Mouse (Mus musculus) kidney, embryonic 14.5 days (tissue): ENCODE results near the gene C1ra. TPM values are rescaled to one million over a fixed set of nuclear protein-coding genes. Genes with fewer than 3 reads are reported as not detected.
"Not testable (repeated sequence)": the region's sequence is repeated elsewhere in the genome, so short reads cannot be mapped to it uniquely, and the experiment has no call there.

Experiments
- ATAC-seq: fragments of 200-750 bp; cut with Nextera tagmentation; 2 replicates; pipeline ENCODE4 v1.8.0; 2017; ENCODE audit warnings: moderate number of reproducible peaks, mild to moderate bottlenecking, moderate TSS enrichment, moderate library complexity; ENCODE audit not compliant: low FRiP score, low TSS enrichment
- H3K27ac ChIP-seq: fragments of 300-500 bp; sonication (generic); 2 replicates; pipeline ENCODE4 v1.5.1; 2014; ENCODE audit warnings: low read depth, mild to moderate bottlenecking, low read length, moderate library complexity, mixed read lengths
- H3K27me3 ChIP-seq: fragments of 300-500 bp; sonication (generic); 2 replicates; pipeline ENCODE4 v1.6.1; 2014; ENCODE audit warnings: mild to moderate bottlenecking, low read length; ENCODE audit not compliant: control insufficient read depth, insufficient read depth
- H3K36me3 ChIP-seq: fragments of 300-500 bp; sonication (generic); 2 replicates; pipeline ENCODE4 v1.6.1; 2014; ENCODE audit warnings: low read length, mixed read lengths; ENCODE audit not compliant: control insufficient read depth, insufficient read depth
- H3K4me1 ChIP-seq: fragments of 300-500 bp; sonication (generic); 2 replicates; pipeline ENCODE4 v1.6.1; 2014; ENCODE audit warnings: low read length, mixed read lengths; ENCODE audit not compliant: control insufficient read depth, insufficient read depth
- H3K4me2 ChIP-seq: fragments of 300-500 bp; sonication (generic); replicated peaks from 2 replicates; pipeline ENCODE4 v1.6.1; 2014; ENCODE audit warnings: low read depth, mild to moderate bottlenecking, low read length
- H3K4me3 ChIP-seq: fragments of 300-500 bp; sonication (generic); 2 replicates; pipeline ENCODE4 v1.5.1; 2014; ENCODE audit warnings: mild to moderate bottlenecking, low read length
- H3K9ac ChIP-seq: fragments of 300-500 bp; sonication (generic); 2 replicates; pipeline ENCODE4 v1.6.1; 2014; ENCODE audit warnings: low read depth, mild to moderate bottlenecking, low read length, moderate library complexity
- H3K9me3 ChIP-seq: fragments of 300-500 bp; sonication (generic); 2 replicates; pipeline ENCODE4 v1.6.1; 2016; ENCODE audit warnings: low read length; ENCODE audit not compliant: control insufficient read depth
- WGBS: fragments of 180-500 bp; shearing (Covaris S2); extraction: QIAGEN DNeasy Blood & Tissue Kit; methylation state at CpG from one replicate; pipeline ENCODE4 v1.1.7; 2014; 5-methylcytosine and 5-hydroxymethylcytosine counted together
- polyA plus RNA-seq: library from polyadenylated mRNA; unstranded; fragments of >200 nt; fragmentation: Nextera tagmentation; extraction: Ambion mirVana; gene quantifications from 2 replicates; pipeline ENCODE4 v1.2.1, GENCODE M21; 2014

Gene C1ra
- polyA plus RNA-seq, 1 experiment from 2014 or later: 4.3 TPM

DNA sequence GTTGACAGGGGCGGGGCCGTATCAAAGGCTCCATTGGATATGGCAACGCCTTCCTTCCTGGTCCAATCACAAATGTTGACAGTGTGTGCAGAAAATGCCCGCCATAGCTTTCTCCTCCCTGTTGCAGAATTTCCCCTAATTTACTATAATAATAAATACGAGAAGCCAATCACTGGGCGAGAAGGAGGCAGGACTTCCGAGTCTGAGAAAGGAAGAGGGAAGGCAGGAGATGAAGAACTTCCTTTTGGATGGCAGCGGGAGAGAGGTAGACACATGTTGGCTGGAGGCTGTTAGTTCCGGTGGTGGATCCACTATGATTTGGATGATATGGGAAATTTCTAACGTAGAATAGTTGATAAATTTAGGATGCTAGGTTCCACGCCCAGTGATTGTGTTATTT is 37.6 kb upstream of the C1ra start:
- WGBS: 84% methylated on average over 11 of the region's 11 CpGs
- Histone ChIP-seq H3K27me3 (no peaks in the 10 kb centered on the region), H3K9ac (no peak overlapping the region), H3K9me3 (no peaks in the 10 kb centered on the region), H3K27ac (no peak overlapping the region), H3K4me1 (peaks cover 3% of the 10 kb centered on the region; the same call in 1 of the 2 replicates), H3K36me3 (no peaks in the 10 kb centered on the region), H3K4me3 (no peak overlapping the region), H3K4me2 (no peak overlapping the region)
- ATAC-seq: no peak

DNA sequence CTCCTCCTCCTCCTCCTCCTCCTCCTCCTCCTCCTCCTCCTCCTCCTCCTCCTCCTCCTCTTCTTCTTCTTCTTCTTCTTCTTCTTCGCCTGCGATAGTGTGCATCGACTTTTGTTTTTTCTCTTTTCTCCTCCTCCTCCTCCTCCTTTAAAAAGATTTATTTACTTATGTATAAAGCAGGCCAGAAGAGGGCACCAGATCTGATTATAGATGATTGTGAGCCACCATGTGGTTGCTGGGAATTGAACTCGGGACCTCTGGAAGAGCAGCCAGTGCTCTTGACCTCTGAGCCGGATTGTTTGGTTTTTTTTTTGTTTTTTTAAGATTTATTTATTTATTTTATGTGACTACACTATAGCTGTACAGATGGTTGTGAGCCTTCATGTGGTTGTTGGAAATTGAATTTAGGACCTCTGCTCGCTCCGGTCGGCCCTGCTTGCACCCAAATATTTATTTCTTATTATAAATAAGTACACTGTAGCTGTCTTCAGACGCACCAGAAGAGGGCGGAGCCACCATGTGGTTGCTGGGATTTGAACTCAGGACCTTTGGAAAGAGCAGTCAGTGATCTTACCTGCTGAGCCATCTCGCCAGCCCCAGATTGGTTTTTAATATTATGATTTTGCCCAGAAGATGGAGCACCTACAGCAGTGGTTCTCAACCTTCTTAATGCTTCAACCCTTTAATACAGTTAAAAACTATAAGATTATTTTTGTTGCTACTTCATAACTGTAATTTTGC is 36.7 kb upstream of the C1ra start:
- H3K4me1 ChIP-seq, H3K9me3 ChIP-seq, H3K9ac ChIP-seq, H3K4me2 ChIP-seq, ATAC-seq, H3K36me3 ChIP-seq, H3K27me3 ChIP-seq, H3K27ac ChIP-seq, H3K4me3 ChIP-seq: not testable (repeated sequence)
- 89% methylated on average over 8 of the region's 11 CpGs for WGBS

DNA sequence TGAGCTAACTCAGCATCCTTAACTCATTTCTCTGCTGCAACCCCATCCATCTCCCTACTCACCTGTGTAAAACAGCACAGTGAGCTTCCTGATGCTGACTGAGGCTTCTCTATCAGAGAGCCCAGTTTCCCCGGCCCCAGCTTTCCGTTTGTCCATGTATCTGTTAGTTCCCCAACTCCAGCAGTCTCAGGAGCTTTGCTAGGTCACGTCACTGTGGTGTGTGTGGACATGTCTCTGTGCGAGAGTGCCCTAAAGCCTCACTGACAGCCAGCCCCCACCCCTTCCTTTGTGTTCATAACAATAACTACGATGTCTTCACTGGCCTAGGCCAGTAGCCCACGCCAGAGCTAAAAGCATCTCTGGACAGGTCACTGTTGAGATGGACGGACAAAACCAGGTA is 36.0 kb upstream of the C1ra start:
- no peaks in the 10 kb centered on the region for H3K27me3 ChIP-seq
- no peak overlapping the region for H3K27ac ChIP-seq
- no peak for ATAC-seq
- H3K36me3 ChIP-seq: no peaks in the 10 kb centered on the region
- no peak overlapping the region for H3K4me2 ChIP-seq
- no peak overlapping the region for H3K4me3 ChIP-seq
- H3K9ac ChIP-seq: no peak overlapping the region
- WGBS: 89% methylated on average over 7 of the region's 7 CpGs
- H3K4me1 ChIP-seq: peaks cover 3% of the 10 kb centered on the region; the same call in 1 of the 2 replicates
- no peaks in the 10 kb centered on the region for H3K9me3 ChIP-seq

DNA sequence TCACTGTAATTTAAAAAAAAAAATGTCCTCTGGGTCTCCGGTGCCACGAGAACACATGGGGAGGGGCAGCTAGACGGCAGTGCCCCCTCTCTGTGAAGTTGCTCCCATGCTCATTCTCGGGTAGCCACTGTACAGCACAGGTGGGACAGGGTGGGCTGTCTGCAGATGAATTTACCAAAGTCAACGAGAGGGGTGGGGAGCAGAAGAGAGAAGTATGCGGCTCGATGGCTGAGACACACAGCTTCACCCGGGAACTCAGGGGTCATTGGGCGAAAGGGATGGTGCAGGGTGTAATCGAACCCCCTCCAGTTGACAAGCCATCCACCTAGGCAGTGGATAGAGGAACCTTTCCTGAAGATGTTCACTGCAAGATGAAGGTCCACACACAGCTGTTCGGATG is 35.4 kb upstream of the C1ra start:
- H3K27me3 ChIP-seq: no peaks in the 10 kb centered on the region
- ATAC-seq: no peak
- H3K4me1 ChIP-seq: peaks cover 3% of the 10 kb centered on the region; the same call in 1 of the 2 replicates
- no peaks in the 10 kb centered on the region for H3K36me3 ChIP-seq
- WGBS: 90% methylated on average over 11 of the region's 11 CpGs
- no peak overlapping the region for H3K4me2 ChIP-seq
- H3K27ac ChIP-seq: no peak overlapping the region
- H3K9me3 ChIP-seq: no peaks in the 10 kb centered on the region
- no peak overlapping the region for H3K4me3 ChIP-seq
- no peak overlapping the region for H3K9ac ChIP-seq

DNA sequence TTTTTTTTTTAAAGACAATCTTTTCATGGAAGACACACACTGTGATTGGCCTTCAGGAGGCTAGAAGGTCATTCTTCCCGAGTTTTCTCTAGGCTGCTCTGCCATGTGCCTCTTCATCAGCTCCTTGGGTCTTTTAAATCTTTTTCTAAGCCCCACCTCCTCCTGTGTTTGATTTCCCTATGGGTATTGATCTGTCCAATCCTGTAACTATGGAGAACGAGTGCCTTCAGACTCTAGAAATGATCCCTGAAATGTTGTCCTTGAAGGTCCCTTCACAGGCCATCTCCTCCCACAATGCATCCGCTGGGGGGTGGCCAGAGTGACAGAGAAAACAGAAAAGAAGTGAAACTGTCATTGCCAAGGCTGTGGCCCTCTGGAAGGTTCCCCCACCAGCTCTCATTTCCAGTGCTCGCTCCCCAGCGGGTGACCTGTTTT is 35.0 kb upstream of the C1ra start:
- Histone ChIP-seq H3K4me1 (peaks cover 3% of the 10 kb centered on the region; the same call in 1 of the 2 replicates), H3K9me3 (no peaks in the 10 kb centered on the region), H3K27me3 (no peaks in the 10 kb centered on the region), H3K4me3 (no peak overlapping the region), H3K9ac (no peak overlapping the region), H3K4me2 (no peak overlapping the region), H3K27ac (no peak overlapping the region), H3K36me3 (no peaks in the 10 kb centered on the region)
- ATAC-seq: no peak
- WGBS: 54% methylated on average over 5 of the region's 5 CpGs

DNA sequence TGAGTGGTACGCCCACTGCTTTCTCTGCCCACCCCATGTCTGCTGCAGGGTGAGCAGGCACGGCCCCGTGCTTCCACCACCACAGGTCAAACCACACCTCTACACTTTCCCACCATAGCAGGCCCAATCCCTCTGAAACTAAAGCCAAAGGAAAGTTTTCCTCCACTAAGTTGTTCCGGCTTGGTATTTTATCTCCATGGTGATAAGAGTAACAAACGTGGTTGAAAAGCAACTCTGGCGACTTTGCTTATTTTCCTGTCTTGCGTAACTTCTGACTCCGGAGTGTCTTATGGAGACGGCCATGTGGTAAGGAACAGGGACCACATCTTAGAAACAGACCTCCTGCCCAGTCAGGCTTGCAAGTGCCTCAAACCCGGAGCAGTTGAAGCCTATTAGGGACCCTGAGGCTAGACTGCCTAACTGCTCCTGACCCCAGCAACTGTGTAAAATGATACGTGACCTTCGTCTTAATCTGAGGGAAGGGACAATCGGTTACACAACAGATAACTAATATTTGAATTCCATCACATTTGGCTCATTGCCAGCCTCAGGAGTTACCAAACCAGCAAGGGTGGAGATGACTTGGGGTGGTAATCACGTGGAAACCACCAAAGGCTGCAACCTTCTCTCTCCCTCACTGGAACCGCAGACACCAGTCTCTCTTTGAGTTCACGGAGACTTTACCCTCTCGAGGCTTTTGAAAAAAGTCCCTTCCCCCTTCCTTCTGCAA is 34.1 kb upstream of the C1ra start:
- 53% methylated on average over 17 of the region's 17 CpGs for WGBS
- H3K36me3 ChIP-seq: no peaks in the 10 kb centered on the region
- no peak overlapping the region for H3K4me2 ChIP-seq
- H3K9me3 ChIP-seq: no peaks in the 10 kb centered on the region
- peaks cover 3% of the 10 kb centered on the region; the same call in 1 of the 2 replicates for H3K4me1 ChIP-seq
- H3K27ac ChIP-seq: no peak overlapping the region
- no peak overlapping the region for H3K9ac ChIP-seq
- no peak overlapping the region for H3K4me3 ChIP-seq
- no peaks in the 10 kb centered on the region for H3K27me3 ChIP-seq
- ATAC-seq: peak; percentile 13; the same call in 1 of the 2 replicates

DNA sequence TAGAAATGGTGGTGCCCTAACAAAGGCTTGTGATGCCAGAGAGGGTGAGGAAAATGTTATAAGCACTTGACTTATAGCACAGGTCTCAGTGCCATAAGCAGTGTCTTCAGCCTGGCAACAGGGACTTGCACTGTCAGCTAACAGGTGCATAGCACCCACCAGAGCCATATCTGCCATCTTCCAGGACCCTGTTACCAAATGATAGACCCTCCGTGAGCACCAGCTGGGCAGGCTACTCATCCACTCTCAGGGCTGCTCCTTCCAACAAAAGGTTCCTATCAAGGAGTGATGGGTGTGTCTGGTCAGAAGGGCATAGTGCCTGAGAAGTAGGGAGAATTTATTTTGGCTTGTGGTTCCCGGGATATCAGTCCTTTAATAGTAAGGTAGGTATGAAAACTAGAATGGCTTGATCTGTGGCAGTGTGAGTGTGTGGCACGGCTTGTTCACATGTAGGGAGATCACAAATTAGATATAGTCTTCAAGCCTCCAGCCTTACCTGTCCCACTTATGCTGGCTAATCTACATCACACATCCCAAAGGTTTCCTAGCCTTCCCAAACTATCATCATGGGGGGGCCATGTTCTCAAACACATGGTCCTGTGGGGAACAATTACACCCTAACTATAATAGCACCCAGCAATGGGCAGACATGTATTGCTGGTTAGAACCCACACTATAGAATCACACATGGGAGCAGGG is 33.2 kb upstream of the C1ra start:
- Histone ChIP-seq H3K4me1 (peaks cover 3% of the 10 kb centered on the region; the same call in 1 of the 2 replicates), H3K27me3 (no peaks in the 10 kb centered on the region), H3K4me2 (no peak overlapping the region), H3K9ac (no peak overlapping the region), H3K9me3 (no peaks in the 10 kb centered on the region), H3K36me3 (no peaks in the 10 kb centered on the region), H3K4me3 (no peak overlapping the region), H3K27ac (no peak overlapping the region)
- ATAC-seq: no peak
- 79% methylated on average over 3 of the region's 3 CpGs for WGBS

DNA sequence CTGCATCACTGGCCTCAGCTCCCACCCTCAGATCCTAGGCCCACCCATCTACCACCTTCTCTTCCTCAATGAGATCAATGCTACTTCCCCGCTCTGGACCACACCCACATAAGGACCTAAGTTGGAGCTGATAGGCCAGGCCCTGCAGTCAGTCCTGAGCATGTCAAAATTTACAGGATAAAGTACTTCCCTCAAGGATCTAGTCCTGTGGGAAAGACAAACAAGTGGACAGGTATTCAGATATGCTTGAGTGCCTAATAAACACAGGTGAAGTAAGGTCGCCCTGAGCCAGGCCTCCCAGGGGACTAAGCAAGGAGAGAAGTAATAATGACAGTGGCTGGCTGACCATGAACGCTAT is 32.7 kb upstream of the C1ra start:
- no peak overlapping the region for H3K9ac ChIP-seq
- peaks cover 3% of the 10 kb centered on the region; the same call in 1 of the 2 replicates for H3K4me1 ChIP-seq
- no peak overlapping the region for H3K4me2 ChIP-seq
- no peak for ATAC-seq
- no peaks in the 10 kb centered on the region for H3K9me3 ChIP-seq
- no peak overlapping the region for H3K4me3 ChIP-seq
- H3K27me3 ChIP-seq: no peaks in the 10 kb centered on the region
- 82% methylated on average over 3 of the region's 3 CpGs for WGBS
- no peak overlapping the region for H3K27ac ChIP-seq
- H3K36me3 ChIP-seq: no peaks in the 10 kb centered on the region

DNA sequence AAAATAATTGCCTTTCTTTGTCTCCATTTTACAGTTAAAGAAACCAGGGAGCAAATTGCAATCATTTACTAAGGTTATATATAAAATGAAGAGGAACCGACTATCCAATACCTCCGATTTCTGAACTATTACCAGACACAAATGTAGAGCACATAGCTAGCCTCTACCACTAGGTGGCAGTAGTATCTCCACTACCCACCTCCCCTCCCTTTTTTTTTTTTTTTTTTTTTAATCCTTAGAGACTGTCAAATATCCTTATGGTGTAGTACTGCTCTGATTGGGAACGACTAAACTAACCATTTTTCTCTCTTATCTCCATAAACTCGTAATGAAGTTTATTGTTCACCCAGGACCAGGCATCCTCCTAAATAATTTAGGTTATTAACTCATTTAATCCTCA is 31.9 kb upstream of the C1ra start:
- H3K4me2 ChIP-seq: no peak overlapping the region
- no peak overlapping the region for H3K9ac ChIP-seq
- no peaks in the 10 kb centered on the region for H3K36me3 ChIP-seq
- H3K9me3 ChIP-seq: no peaks in the 10 kb centered on the region
- peaks cover 3% of the 10 kb centered on the region; the same call in 1 of the 2 replicates for H3K4me1 ChIP-seq
- H3K27me3 ChIP-seq: no peaks in the 10 kb centered on the region
- no peak for ATAC-seq
- no peak overlapping the region for H3K27ac ChIP-seq
- WGBS: 65% methylated on average over 4 of the region's 4 CpGs
- no peak overlapping the region for H3K4me3 ChIP-seq
